Mouse (Mus musculus) brain, embryonic 14.5 days (tissue): ENCODE measurements around the gene Lamp3.

Experiments used
- CTCF ChIP-seq: fragments of 200-500 bp; IDR thresholded peaks from 2 replicates; pipeline ENCODE4 v1.5.1; 2012; ENCODE audit warnings: inconsistent platforms, mild to moderate bottlenecking, moderate library complexity, borderline replicate concordance; ENCODE audit not compliant: insufficient read depth, insufficient read length; ENCODE audit errors: extremely low read depth
- POLR2A ChIP-seq: fragments of 200-500 bp; IDR thresholded peaks from 2 replicates; pipeline ENCODE4 v1.6.1; 2012; ENCODE audit warnings: mild to moderate bottlenecking, inconsistent platforms, borderline replicate concordance; ENCODE audit not compliant: poor library complexity, insufficient read depth, insufficient read length, severe bottlenecking; ENCODE audit errors: extremely low read depth

DNA sequence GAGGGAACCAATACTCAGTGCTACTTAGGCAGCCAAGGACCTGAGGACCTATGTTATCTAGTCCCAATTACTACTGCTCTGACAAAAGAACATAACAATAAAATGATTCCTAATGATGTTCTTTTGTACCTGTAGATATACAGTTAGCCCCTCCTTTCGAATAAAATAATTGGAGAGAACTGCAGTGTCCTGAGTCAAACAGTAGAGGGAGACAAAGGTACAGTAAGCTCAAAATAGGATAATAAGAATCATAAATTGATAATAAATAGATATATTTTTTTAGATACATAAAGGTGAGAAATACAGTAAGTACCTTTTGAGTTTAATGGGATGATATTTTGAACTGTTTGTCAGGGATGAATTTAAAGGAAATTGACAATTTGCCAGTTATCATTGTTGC, 39.9 kb downstream of the Lamp3 start:
- TF ChIP-seq CTCF (no peak), POLR2A (no peak)
